Mouse (Mus musculus) ZHBTc4 (cell line): ENCODE results near the gene Cyp4a14.
"Not testable (repeated sequence)": the region's sequence is repeated elsewhere in the genome, so short reads cannot be mapped to it uniquely, and the experiment has no call there.

ENCODE experiments used
- DNase-seq: peaks from one replicate; pipeline ENCODE4 v3.0.0-alpha.2; 2011; ENCODE audit warnings: low read depth, low spot score

Cyp4a14 gene

GRCm38 (mm10) chr4:115496001-115496400 lies at the start of gene Cyp4a14:
Gene Cyp4a14, minus strand, starts transcription at chr4:115496142.
- no peak for DNase-seq

GRCm38 (mm10) chr4:115545101-115545500 lies 49.2 kb upstream of the Cyp4a14 start:
- no peak for DNase-seq

- peak; percentile 67 for DNase-seq
Observed at GRCm38 (mm10) chr4:115521766-115522165, 25.8 kb upstream of the Cyp4a14 start.

GRCm38 (mm10) chr4:115519444-115519843 lies 23.5 kb upstream of the Cyp4a14 start:
- DNase-seq, result no peak

GRCm38 (mm10) chr4:115518000-115518399 lies 22.1 kb upstream of the Cyp4a14 start, which contains the start of gene Cyp4a10:
Gene Cyp4a10, plus strand, starts transcription at chr4:115518264.
- not testable (repeated sequence) for DNase-seq

- not testable (repeated sequence) for DNase-seq
Observed at GRCm38 (mm10) chr4:115513964-115514363, 18.0 kb upstream of the Cyp4a14 start.

- no peak for DNase-seq
Observed at GRCm38 (mm10) chr4:115497466-115497865, 1.5 kb upstream of the Cyp4a14 start.

- no peak for DNase-seq
Observed at GRCm38 (mm10) chr4:115481006-115481652, 14.8 kb downstream of the Cyp4a14 start.

- peak; percentile 11 for DNase-seq
Observed at GRCm38 (mm10) chr4:115476051-115476450, 19.9 kb downstream of the Cyp4a14 start.

- DNase-seq, result not testable (repeated sequence)
Observed at GRCm38 (mm10) chr4:115473585-115473984, 22.4 kb downstream of the Cyp4a14 start.

- DNase-seq, result no peak
Observed at GRCm38 (mm10) chr4:115452304-115452703, 43.6 kb downstream of the Cyp4a14 start, which contains the start of gene Cyp4a30b. Gene Cyp4a30b, plus strand, starts transcription at chr4:115452604.

GRCm38 (mm10) chr4:115450577-115451137 lies 45.3 kb downstream of the Cyp4a14 start:
- no peak for DNase-seq
